Mouse (Mus musculus) ES-E14 (cell line): ENCODE measurements around the gene Golga4. TPM values are rescaled to one million over a fixed set of nuclear protein-coding genes. Genes with fewer than 3 reads are reported as not detected.

Experiments
- DNase-seq: peaks from one replicate; pipeline ENCODE4 v3.0.0-alpha.2; 2013; ENCODE audit warnings: low read depth, low spot score
- H3K27ac ChIP-seq: 2 replicates; pipeline ENCODE4 v1.5.1; 2012; ENCODE audit warnings: low read depth, mild to moderate bottlenecking, low read length, moderate library complexity, mixed read lengths; ENCODE audit not compliant: poor library complexity, insufficient read depth, severe bottlenecking
- H3K36me3 ChIP-seq: 2 replicates; pipeline ENCODE4 v1.6.1; 2012; ENCODE audit warnings: mild to moderate bottlenecking, low read length, moderate library complexity, mixed read lengths; ENCODE audit not compliant: control insufficient read depth, poor library complexity, insufficient read depth, severe bottlenecking
- H3K4me1 ChIP-seq, 2 experiments: fragments of 150-350 bp in 1 of 2; sonication (generic) in 1 of 2; 2 replicates each; pipeline ENCODE4 v1.6.1; 2012; ENCODE audit warnings: low read length in 2 of 2, mild to moderate bottlenecking in 1 of 2, mixed read lengths in 1 of 2; ENCODE audit not compliant: control insufficient read depth in 2 of 2, insufficient read depth in 2 of 2, poor library complexity in 1 of 2
- H3K4me3 ChIP-seq, 2 experiments: fragments of 150-350 bp in 1 of 2; sonication (generic) in 1 of 2; 2 replicates each; pipeline ENCODE4 v1.5.1; 2012; ENCODE audit warnings: low read length in 2 of 2, low read depth in 1 of 2, mild to moderate bottlenecking in 1 of 2, mixed read lengths in 1 of 2; ENCODE audit not compliant: insufficient read depth in 1 of 2, poor library complexity in 1 of 2, severe bottlenecking in 1 of 2
- H3K9ac ChIP-seq: 2 replicates; pipeline ENCODE4 v1.6.1; 2012; ENCODE audit warnings: low read depth, mild to moderate bottlenecking, low read length, mixed read lengths; ENCODE audit not compliant: poor library complexity, insufficient read depth, severe bottlenecking
- H3K9me3 ChIP-seq: fragments of 150-350 bp; sonication (generic); 2 replicates; pipeline ENCODE4 v1.6.1; 2012; ENCODE audit warnings: low read depth, mild to moderate bottlenecking, low read length; ENCODE audit not compliant: control insufficient read depth, insufficient read depth
- CHD2 ChIP-seq: IDR thresholded peaks from 2 replicates; pipeline ENCODE4 v1.6.1; 2014; ENCODE audit warnings: mild to moderate bottlenecking, low read depth, low read length, inconsistent platforms
- HCFC1 ChIP-seq: IDR thresholded peaks from 2 replicates; pipeline ENCODE4 v1.6.1; 2012; ENCODE audit warnings: low read length, inconsistent platforms, borderline replicate concordance; ENCODE audit not compliant: insufficient read depth
- MAFK ChIP-seq: IDR thresholded peaks from 2 replicates; pipeline ENCODE4 v1.6.1; 2014; ENCODE audit warnings: mild to moderate bottlenecking, low read depth, low read length, inconsistent platforms; ENCODE audit not compliant: insufficient read depth
- ZC3H11A ChIP-seq: IDR thresholded peaks from 2 replicates; pipeline ENCODE4 v1.6.1; 2012; ENCODE audit warnings: low read depth, mild to moderate bottlenecking, inconsistent platforms, low read length, borderline replicate concordance
- ZNF384 ChIP-seq: IDR thresholded peaks from 2 replicates; pipeline ENCODE4 v1.6.1; 2012; ENCODE audit warnings: low read depth, low read length, inconsistent platforms
- in situ Hi-C, 2 experiments: fragments of 600-800 bp; cut with MboI; formaldehyde crosslinking; loops; one replicate each; pipeline ENCODE4 v1.15.1; 2025; ENCODE audit warnings: low sequenced_read_pairs in 2 of 2, inconsistent platforms in 1 of 2; ENCODE audit not compliant: unreplicated experiment in 2 of 2
- total RNA-seq: library from RNA; depleted of rRNA; stranded (reverse); fragments of 300-350 nt; gene quantifications from 2 replicates; pipeline ENCODE4 v1.2.3, GENCODE M21; 2012

Golga4 gene
- total RNA-seq, 1 experiment: 73.3 TPM

- in situ Hi-C loops: no loop called here
- peaks cover 0 to 9% of the 10 kb centered on the region in 2 experiments; a peak in 2 of 4 replicates for H3K4me1 ChIP-seq
- peak overlapping the region; percentile 84 for H3K9ac ChIP-seq
- H3K9me3 ChIP-seq: no peaks in the 10 kb centered on the region
- DNase-seq: no peak
- H3K27ac ChIP-seq: no peak overlapping the region
- TF ChIP-seq HCFC1: 0 out of 2 replicates have a peak, but pooled peaks have one; percentile 2
- TF ChIP-seq MAFK: no peak
- H3K4me3 ChIP-seq: peak overlapping the region; percentile 84 to 90
- H3K36me3 ChIP-seq: no peaks in the 10 kb centered on the region
These were observed 100.8 kb downstream of the Golga4 start for GRCm38 (mm10) chr9:118606817-118607371.

DNA sequence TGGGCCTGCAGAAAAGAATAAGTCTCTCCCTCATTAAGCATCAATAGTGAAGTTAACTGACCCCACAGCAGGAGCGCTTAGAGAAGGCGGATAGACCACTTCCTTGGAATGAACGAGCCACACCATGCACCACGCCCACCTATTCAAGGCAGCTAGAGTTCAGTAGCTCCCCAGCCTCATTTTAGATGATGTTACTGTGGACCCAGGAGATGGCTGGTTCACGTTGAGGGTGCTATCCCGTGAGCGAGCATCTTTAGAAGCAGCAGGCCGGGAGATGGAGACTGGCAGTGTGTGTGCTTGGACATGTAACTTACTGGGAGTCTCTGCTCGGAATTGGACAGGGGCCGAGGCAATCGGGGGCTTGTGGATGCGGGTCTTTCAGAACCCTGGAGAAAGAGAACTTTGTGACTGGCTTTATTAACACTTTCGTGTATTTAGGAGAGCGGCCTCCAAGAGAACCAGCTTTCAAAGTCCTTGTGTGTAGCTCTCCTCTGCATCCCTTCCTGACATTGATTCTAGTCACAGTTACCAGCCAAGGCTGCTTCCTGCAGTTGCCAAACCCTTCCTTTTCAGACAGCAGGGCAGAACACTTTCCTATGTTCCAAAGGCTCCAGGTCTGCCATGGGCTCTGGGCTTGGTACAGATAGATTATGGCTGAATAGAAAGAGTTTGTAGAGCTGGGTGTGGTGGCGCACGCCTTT, 101.8 kb downstream of the Golga4 start:
- TF ChIP-seq MAFK (no peak), ZC3H11A (no peak), HCFC1 (no peak), CHD2 (no peak), ZNF384 (no peak)
- peak overlapping the region in 1 of 2 experiments; percentile 84; a peak in 2 of 4 replicates for H3K4me3 ChIP-seq
- no peak overlapping the region for H3K27ac ChIP-seq
- H3K36me3 ChIP-seq: no peaks in the 10 kb centered on the region
- H3K9me3 ChIP-seq: no peaks in the 10 kb centered on the region
- peak; percentile 85 for DNase-seq
- no peak overlapping the region for H3K9ac ChIP-seq
- peaks cover 0 to 9% of the 10 kb centered on the region in 2 experiments; a peak in 2 of 4 replicates for H3K4me1 ChIP-seq
- in situ Hi-C loops: no loop called here

GRCm38 (mm10) chr9:118608556-118608955, 102.5 kb downstream of the Golga4 start:
- H3K4me3 ChIP-seq: no peak overlapping the region
- no peaks in the 10 kb centered on the region for H3K9me3 ChIP-seq
- DNase-seq: no peak
- H3K36me3 ChIP-seq: no peaks in the 10 kb centered on the region
- no peak overlapping the region for H3K27ac ChIP-seq
- H3K4me1 ChIP-seq: peaks cover 0 to 8% of the 10 kb centered on the region in 2 experiments; a peak in 2 of 4 replicates
- in situ Hi-C loops: no loop called here
- no peak overlapping the region for H3K9ac ChIP-seq
- TF ChIP-seq MAFK (no peak), ZNF384 (peak; percentile 42; the same call in 1 of the 2 replicates)

- peaks cover 0 to 8% of the 10 kb centered on the region in 2 experiments; a peak in 2 of 4 replicates for H3K4me1 ChIP-seq
- H3K36me3 ChIP-seq: no peaks in the 10 kb centered on the region
- H3K9ac ChIP-seq: no peak overlapping the region
- DNase-seq: no peak
- no peak overlapping the region for H3K4me3 ChIP-seq
- in situ Hi-C loops: no loop called here
- no peaks in the 10 kb centered on the region for H3K9me3 ChIP-seq
- no peak overlapping the region for H3K27ac ChIP-seq
- TF ChIP-seq HCFC1 (no peak), MAFK (no peak), ZNF384 (no peak), CHD2 (no peak), ZC3H11A (no peak)
These were observed 104.0 kb downstream of the Golga4 start for GRCm38 (mm10) chr9:118610060-118610459.
